Mouse (Mus musculus) liver, embryonic 13.5 days (tissue): ENCODE measurements around the gene Mvb12b. TPM values are rescaled to one million over a fixed set of nuclear protein-coding genes. Genes with fewer than 3 reads are reported as not detected.

Experiments used
- polyA plus RNA-seq: library from polyadenylated mRNA; unstranded; fragments of >200 nt; fragmentation: Nextera tagmentation; extraction: Ambion mirVana; gene quantifications from 2 replicates; pipeline ENCODE4 v1.2.1, GENCODE M21; 2015

Mvb12b gene
- polyA plus RNA-seq, 1 experiment from 2014 or later = 11.8 TPM

Other genes starting within 250 kb of the Mvb12b start
- not detected in 2 replicates for gene Lmx1b, start 247.4 kb downstream of the Mvb12b start, polyA plus RNA-seq